Mouse (Mus musculus) liver, adult 2 months (tissue): ENCODE measurements around the gene Macf1. TPM values are rescaled to one million over a fixed set of nuclear protein-coding genes. Genes with fewer than 3 reads are reported as not detected.
A peak's percentile ranks its signal among the peaks of the same experiment; 100 is the strongest.

ENCODE experiments used
- DNase-seq: peaks from one replicate; pipeline ENCODE4 v3.0.0-alpha.2; 2011; ENCODE audit warnings: low read depth, low spot score; ENCODE audit errors: extremely low read depth
- H3K27ac ChIP-seq: fragments of 200-500 bp; replicated peaks from 2 replicates; pipeline ENCODE4 v1.5.1; 2012; ENCODE audit warnings: low read depth, mild to moderate bottlenecking, control low read depth, inconsistent platforms, low read length; ENCODE audit not compliant: insufficient read depth
- H3K27me3 ChIP-seq: fragments of 200-500 bp; 2 replicates; pipeline ENCODE4 v1.6.1; 2012; ENCODE audit warnings: mild to moderate bottlenecking, moderate library complexity, low read length, inconsistent platforms; ENCODE audit not compliant: control insufficient read depth, insufficient read depth
- H3K36me3 ChIP-seq: fragments of 200-500 bp; 2 replicates; pipeline ENCODE4 v1.6.1; 2012; ENCODE audit warnings: low read length, inconsistent platforms; ENCODE audit not compliant: control insufficient read depth, insufficient read depth
- H3K4me1 ChIP-seq: fragments of 200-500 bp; 2 replicates; pipeline ENCODE4 v1.6.1; 2011; ENCODE audit warnings: low read length; ENCODE audit not compliant: control insufficient read depth, insufficient read depth
- H3K4me3 ChIP-seq: fragments of 200-500 bp; 2 replicates; pipeline ENCODE4 v1.5.1; 2011; ENCODE audit warnings: low read depth, mild to moderate bottlenecking, control low read depth, low read length, moderate library complexity; ENCODE audit not compliant: insufficient read depth
- H3K79me2 ChIP-seq: fragments of 200-500 bp; 2 replicates; pipeline ENCODE4 v1.6.1; 2012; ENCODE audit warnings: inconsistent platforms, mild to moderate bottlenecking, low read length, moderate library complexity; ENCODE audit not compliant: control insufficient read depth, insufficient read depth
- H3K9ac ChIP-seq: fragments of 200-500 bp; 2 replicates; pipeline ENCODE4 v1.6.1; 2012; ENCODE audit warnings: low read depth, mild to moderate bottlenecking, control low read depth, inconsistent platforms, low read length
- CTCF ChIP-seq: fragments of 200-500 bp; IDR thresholded peaks from 2 replicates; pipeline ENCODE4 v1.5.1; 2011; ENCODE audit warnings: low read depth, low read length, control low read depth
- POLR2A ChIP-seq: fragments of 200-500 bp; IDR thresholded peaks from 2 replicates; pipeline ENCODE4 v1.6.1; 2011; ENCODE audit warnings: low read length, control low read depth; ENCODE audit not compliant: insufficient read depth; ENCODE audit errors: extremely low read depth
- WGBS: fragments of 180-500 bp; shearing (Covaris S2); methylation state at CpG from one replicate; pipeline ENCODE4 v1.1.7; 2018; 5-methylcytosine and 5-hydroxymethylcytosine counted together
- polyA plus RNA-seq: library from polyadenylated mRNA; depleted of rRNA; stranded (reverse); fragments of >200 nt; gene quantifications from 2 replicates; pipeline ENCODE4 v1.2.3, GENCODE M21; 2012
- total RNA-seq: library from RNA; depleted of rRNA; stranded (reverse); fragments of >200 nt; gene quantifications from 2 replicates; pipeline ENCODE4 v1.2.3, GENCODE M21; 2014

Gene Macf1
- total and polyA plus RNA-seq, 2 experiments, result 16.6 to 70.7 TPM

DNA sequence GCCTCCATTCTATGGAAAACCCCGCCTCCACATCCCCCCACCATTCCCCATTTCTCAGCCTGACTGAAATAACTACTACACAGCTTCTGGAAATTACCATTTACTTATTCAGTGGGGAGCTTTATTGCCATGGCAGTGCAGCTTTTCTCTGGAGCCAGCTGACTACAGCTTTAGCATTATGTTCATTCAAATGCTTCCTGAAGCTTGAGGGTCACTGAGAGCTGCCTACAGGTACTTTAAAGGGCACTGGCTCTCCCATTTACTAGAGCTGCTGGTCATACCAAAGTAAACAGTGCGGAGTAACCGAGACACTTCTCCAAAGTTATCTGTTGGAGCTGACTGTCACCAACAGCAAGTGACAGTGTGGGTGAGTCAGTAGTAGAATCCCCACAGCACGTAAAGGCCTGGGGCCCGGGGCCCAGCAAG is 89.8 kb downstream of the Macf1 start:
- TF ChIP-seq CTCF (no peak), POLR2A (no peak)
- WGBS, result 47% methylated on average over 5 of the region's 5 CpGs
- no peaks in the 10 kb centered on the region for H3K36me3 ChIP-seq
- no peak overlapping the region for H3K4me3 ChIP-seq
- H3K27me3 ChIP-seq, result no peaks in the 10 kb centered on the region
- peaks cover 22% of the 10 kb centered on the region; the same call in 1 of the 2 replicates for H3K79me2 ChIP-seq
- DNase-seq, result no peak
- peaks cover 10% of the 10 kb centered on the region for H3K4me1 ChIP-seq
- no peak overlapping the region for H3K27ac ChIP-seq
- no peak overlapping the region for H3K9ac ChIP-seq

DNA sequence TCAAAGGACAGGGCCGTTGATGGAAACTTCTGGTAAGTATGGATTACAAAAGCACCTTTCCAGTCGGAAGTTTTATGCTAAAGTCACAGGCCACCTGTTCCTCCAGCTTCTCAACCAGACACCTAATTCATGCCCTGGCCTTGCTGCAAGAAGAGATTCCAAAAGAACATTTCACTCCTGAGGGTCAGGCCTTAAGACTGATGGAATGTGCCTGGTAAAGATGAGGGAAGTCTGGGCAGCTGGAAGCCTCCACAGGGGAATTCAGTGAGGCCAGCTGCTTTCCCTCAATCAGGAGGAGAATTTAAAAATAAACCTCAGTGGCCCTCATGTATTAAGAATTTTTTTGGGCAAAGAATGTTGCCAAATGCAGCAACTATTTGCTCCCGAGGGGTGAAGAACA is 90.5 kb downstream of the Macf1 start:
- no peak overlapping the region for H3K27ac ChIP-seq
- WGBS, result 38% methylated on average over 3 of the region's 3 CpGs
- no peak for DNase-seq

DNA sequence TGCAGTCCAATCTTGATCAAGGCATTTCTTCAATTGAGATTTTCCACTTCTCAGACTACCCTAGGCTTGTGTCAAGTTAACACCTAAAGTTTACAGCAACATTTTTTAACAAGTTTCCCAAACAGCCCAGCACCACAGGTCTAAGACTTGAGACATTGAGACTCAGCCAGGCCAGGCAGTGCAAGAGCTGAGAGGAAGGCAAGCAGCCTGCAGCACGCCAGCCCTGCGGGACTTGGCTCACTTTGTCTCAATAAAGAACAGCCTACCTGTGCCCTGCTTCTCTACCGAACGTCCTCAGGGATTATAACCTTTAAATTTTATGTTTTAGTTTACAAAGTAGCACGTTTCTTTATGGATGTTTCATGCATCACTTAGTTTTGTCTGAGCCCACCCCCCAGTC is 92.1 kb downstream of the Macf1 start:
- Histone ChIP-seq H3K79me2 (peaks cover 22% of the 10 kb centered on the region; the same call in 1 of the 2 replicates), H3K27me3 (no peaks in the 10 kb centered on the region), H3K9ac (no peak overlapping the region), H3K36me3 (no peaks in the 10 kb centered on the region), H3K4me1 (peaks cover 21% of the 10 kb centered on the region), H3K27ac (no peak overlapping the region), H3K4me3 (no peak overlapping the region)
- TF ChIP-seq CTCF (no peak), POLR2A (no peak)
- no peak for DNase-seq
- WGBS, result 84% methylated on average over 5 of the region's 5 CpGs

More for the DNA sequence above, 90.5 kb downstream of the Macf1 start:
- Histone ChIP-seq H3K79me2 (peaks cover 22% of the 10 kb centered on the region; the same call in 1 of the 2 replicates), H3K27me3 (no peaks in the 10 kb centered on the region), H3K36me3 (no peaks in the 10 kb centered on the region), H3K9ac (no peak overlapping the region), H3K4me1 (peaks cover 17% of the 10 kb centered on the region), H3K4me3 (no peak overlapping the region)
- no peak for TF ChIP-seq CTCF
- TF ChIP-seq POLR2A, result no peak

DNA sequence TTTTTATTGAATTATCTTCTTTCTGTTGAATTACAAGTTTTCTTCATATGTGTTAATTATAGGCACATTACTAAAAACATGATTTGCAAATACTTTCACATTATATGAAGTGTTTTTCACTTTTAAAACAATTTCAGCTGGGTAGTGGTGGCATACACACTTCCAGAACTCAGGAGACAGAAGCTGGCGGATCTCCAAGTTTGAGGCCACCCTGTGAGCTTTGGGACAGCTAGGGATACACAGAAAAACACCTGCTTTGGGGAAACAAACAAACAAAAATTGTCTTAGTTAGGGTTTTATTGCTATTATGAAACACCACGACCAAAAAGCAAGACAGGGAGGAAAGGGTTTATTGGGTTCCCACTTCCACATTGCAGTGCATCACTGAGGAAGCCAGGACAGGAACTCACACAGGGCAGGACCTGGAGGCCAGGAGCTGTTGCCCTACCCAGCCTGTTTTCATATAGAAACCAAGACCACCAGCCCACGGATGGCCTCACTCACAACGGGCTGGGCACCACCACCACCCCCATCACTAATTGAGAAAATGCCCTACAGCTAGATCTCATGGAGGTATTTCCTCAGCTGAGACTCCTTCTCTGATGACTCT is 93.0 kb downstream of the Macf1 start:
- TF ChIP-seq POLR2A (no peak), CTCF (no peak)
- H3K79me2 ChIP-seq, result peaks cover 17% of the 10 kb centered on the region; the same call in 1 of the 2 replicates
- no peaks in the 10 kb centered on the region for H3K36me3 ChIP-seq
- DNase-seq, result no peak
- no peak overlapping the region for H3K27ac ChIP-seq
- no peak overlapping the region for H3K9ac ChIP-seq
- H3K4me1 ChIP-seq, result peaks cover 21% of the 10 kb centered on the region
- WGBS, result 68% methylated on average over 4 of the region's 4 CpGs
- no peak overlapping the region for H3K4me3 ChIP-seq
- no peaks in the 10 kb centered on the region for H3K27me3 ChIP-seq

DNA sequence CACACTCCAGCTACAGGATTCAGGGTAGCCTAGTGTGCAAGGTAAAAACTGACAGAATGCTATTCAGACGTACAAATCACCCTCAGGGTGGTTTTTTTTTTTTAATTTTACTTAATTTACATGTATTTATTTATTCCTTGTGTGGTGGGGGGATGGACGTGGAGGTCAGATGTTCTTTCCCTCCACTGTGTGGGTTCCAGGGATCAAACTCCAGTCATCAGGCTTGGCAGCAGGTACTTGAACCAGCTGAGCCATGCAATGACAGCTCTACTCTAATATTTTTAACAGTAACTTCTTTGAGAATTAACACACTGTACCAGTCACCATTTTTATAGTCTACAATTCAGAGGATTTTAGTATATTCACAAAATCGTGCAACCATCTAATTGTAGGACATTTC is 94.7 kb downstream of the Macf1 start:
- Histone ChIP-seq H3K4me1 (peaks cover 20% of the 10 kb centered on the region), H3K4me3 (no peak overlapping the region), H3K36me3 (no peaks in the 10 kb centered on the region), H3K27me3 (no peaks in the 10 kb centered on the region), H3K27ac (peak overlapping the region; percentile 21), H3K79me2 (peaks cover 17% of the 10 kb centered on the region; the same call in 1 of the 2 replicates), H3K9ac (no peak overlapping the region)
- no peak for TF ChIP-seq CTCF
- no peak for TF ChIP-seq POLR2A
- DNase-seq, result peak; percentile 75
- WGBS, result 50% methylated on average over 3 of the region's 3 CpGs
